Mouse (Mus musculus): ENCODE measurements at regions not wholly inside any gene's neighbourhood (a gene's known extent, or its start where the extent isn't known, plus 50 kb on each side); places are given as distances from the start of the nearest gene placed in this dataset.
"Not testable (repeated sequence)": the region's sequence is repeated elsewhere in the genome, so short reads cannot be mapped to it uniquely, and the experiment has no call there.

DNA sequence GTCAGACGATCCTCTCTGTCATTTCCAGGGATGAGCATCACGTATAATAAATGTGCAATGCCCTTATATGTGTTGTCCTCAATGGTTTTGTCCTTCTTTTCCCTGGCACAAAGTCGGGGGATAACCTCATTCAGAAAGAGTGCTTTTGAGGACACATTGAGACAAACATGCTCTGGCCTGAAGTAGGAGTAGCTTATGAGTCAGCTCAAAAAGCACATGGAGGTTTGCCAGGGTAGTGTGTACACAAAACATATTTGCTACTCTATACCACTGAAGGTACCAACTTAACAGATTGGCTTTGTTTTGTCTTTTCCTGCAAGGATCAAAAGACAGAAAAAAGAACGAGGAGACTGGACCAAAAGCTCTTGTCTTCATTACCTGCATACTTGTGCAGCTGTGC lies 682.1 kb upstream of the Grid2 start:
- no peak for DNase-seq (ENCODE audit: low spot score in 2 of 2)

DNA sequence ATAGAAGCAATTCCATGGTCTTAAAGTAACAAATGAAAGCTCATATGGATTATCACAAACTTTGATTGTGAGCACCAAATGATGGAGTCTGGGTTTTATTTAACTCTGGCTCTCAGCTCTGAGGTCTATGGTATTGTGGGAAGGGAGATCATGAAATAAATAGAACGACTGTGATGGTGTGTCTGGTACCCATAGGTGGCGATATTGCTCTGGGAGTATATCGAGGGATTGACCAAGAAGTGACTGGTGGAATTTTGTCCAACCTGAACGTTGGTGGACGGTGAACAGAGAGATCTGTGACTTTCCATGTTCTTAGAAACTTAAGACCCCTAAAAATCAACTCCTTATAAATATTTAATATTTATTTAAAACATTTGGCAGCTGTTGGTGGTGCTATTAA lies 679.5 kb upstream of the Grid2 start:
- DNase-seq (ENCODE audit: low spot score in 2 of 2), result peak in 1 of 2 experiments; percentile 22

DNA sequence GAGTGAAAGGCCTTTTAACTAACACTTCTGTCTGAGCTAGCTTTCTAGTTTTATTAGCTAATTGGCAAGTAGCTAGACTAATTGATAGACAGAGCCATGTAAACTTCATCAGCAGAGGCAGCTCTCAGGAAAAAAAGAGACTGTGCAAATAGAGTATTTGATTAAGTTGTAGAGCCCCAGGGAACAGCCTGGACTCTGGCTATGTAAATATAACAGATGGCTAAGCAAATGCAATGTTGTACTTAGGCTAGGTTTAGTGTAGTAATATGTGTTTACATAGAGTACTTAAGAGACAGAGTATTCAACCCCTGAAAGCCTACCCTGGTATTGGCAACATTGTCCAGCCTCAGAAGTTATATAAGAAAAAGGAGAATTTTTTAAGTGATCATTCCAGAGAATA lies 635.1 kb upstream of the Grid2 start:
- DNase-seq (ENCODE audit: low spot score in 2 of 2), result no peak

DNA sequence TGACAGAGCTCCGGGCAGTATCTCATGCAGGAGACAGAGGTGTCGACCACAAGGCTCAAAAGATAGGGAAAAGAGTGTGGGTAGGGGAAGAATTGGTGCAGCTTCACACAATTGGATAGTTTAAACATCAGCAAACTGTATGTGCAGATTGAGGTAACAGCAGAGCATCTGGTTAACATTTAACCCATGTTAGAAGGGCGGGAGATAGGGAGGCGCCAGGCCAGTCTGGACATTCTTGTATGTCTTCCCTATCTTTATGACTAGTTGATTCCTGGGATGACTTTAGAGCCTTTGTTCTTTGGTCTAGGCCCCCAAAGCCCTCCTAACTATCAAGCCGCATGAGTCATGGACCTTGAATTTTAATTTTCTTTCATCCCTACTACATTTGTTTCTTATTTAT lies 587.6 kb upstream of the Grid2 start:
- not testable (repeated sequence) for DNase-seq (ENCODE audit: low spot score in 2 of 2)

DNA sequence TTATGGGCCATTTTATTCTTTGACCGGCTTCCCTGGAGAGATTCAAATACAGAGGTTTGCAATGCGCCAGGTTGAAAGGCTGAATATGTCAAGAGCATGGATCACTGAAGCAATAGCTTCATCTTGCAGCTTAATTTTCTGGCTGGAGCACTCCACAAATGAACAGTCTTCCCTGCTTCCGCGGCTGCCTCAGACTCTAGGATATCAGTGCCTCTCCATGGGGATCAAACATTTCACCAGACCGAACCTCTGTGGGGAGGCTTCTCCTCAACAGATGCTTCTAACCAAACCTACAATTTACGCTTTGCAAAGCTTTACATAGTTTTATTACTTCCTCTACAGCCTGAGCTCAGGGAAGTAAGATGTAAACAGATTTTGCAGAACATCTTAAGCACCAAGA lies 537.3 kb upstream of the Grid2 start:
- DNase-seq (ENCODE audit: low spot score in 2 of 2), result no peak

DNA sequence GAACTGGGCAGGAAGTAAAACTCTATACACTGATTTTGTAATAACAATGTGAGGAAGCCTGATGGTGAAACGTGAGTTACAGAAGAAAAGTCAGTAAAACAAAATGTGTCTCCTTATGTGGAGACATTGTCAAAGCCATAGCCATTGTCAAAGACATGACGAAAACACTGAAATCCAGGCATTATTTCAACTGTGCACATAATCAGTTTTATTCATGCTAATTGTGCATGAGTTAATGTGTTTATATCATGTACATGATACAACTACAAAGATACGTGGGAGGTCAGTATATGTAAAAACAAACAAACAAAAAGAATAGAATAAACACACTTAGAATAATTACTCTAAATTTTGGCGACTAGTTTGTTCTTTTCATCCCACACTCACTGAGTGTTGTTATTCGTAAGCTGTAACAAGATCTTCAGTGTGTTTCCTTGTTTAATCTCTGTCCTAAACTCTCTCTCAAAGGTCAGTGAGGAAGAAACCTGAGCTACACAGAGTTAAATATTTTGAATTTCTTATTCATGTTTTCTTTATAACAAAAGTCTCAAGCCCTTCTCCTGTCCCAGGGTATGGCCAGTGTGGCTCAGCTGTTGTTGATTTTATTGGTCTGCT lies 536.0 kb upstream of the Grid2 start:
- no peak for DNase-seq (ENCODE audit: low spot score in 2 of 2)

Measured in right cerebral cortex, postnatal 10 days (tissue).